Mouse (Mus musculus) stomach, embryonic 14.5 days (tissue): ENCODE measurements at regions not wholly inside any gene's neighbourhood (a gene's known extent, or its start where the extent isn't known, plus 50 kb on each side); places are given as distances from the start of the nearest gene placed in this dataset.

Experiments
- ATAC-seq: fragments of 200-750 bp; cut with Nextera tagmentation; 2 replicates; pipeline ENCODE4 v1.8.0; 2017; ENCODE audit warnings: low read depth, moderate TSS enrichment; ENCODE audit not compliant: insufficient number of reproducible peaks, insufficient read depth, low FRiP score
- H3K27ac ChIP-seq: fragments of 300-500 bp; sonication (generic); 2 replicates; pipeline ENCODE4 v1.5.1; 2014; ENCODE audit warnings: mild to moderate bottlenecking, low read length, moderate library complexity, mixed read lengths
- H3K27me3 ChIP-seq: fragments of 300-500 bp; sonication (generic); 2 replicates; pipeline ENCODE4 v1.6.1; 2014; ENCODE audit warnings: low read length, control low read depth, mixed read lengths; ENCODE audit not compliant: control insufficient read depth, insufficient read depth
- H3K36me3 ChIP-seq: fragments of 300-500 bp; sonication (generic); 2 replicates; pipeline ENCODE4 v1.6.1; 2014; ENCODE audit warnings: mild to moderate bottlenecking, control low read depth, low read length, moderate library complexity, mixed read lengths; ENCODE audit not compliant: control insufficient read depth, insufficient read depth
- H3K4me1 ChIP-seq: fragments of 300-500 bp; sonication (generic); 2 replicates; pipeline ENCODE4 v1.6.1; 2014; ENCODE audit warnings: low read length, control low read depth, mixed read lengths; ENCODE audit not compliant: control insufficient read depth, insufficient read depth
- H3K4me2 ChIP-seq: fragments of 300-500 bp; sonication (generic); replicated peaks from 2 replicates; pipeline ENCODE4 v1.6.1; 2014; ENCODE audit warnings: low read depth, low read length, control low read depth
- H3K4me3 ChIP-seq: fragments of 300-500 bp; sonication (generic); 2 replicates; pipeline ENCODE4 v1.5.1; 2014; ENCODE audit warnings: low read depth, low read length, control low read depth
- H3K9ac ChIP-seq: fragments of 300-500 bp; sonication (generic); replicated peaks from 2 replicates; pipeline ENCODE4 v1.6.1; 2014; ENCODE audit warnings: low read depth, mild to moderate bottlenecking, control low read depth, low read length, moderate library complexity, mixed read lengths
- H3K9me3 ChIP-seq: fragments of 300-500 bp; sonication (generic); 2 replicates; pipeline ENCODE4 v1.6.1; 2016; ENCODE audit warnings: low read depth, low read length, control low read depth; ENCODE audit not compliant: control insufficient read depth
- WGBS: fragments of 180-500 bp; shearing (Covaris S2); extraction: QIAGEN DNeasy Blood & Tissue Kit; methylation state at CpG from one replicate; pipeline ENCODE4 v1.1.7; 2014; 5-methylcytosine and 5-hydroxymethylcytosine counted together

DNA sequence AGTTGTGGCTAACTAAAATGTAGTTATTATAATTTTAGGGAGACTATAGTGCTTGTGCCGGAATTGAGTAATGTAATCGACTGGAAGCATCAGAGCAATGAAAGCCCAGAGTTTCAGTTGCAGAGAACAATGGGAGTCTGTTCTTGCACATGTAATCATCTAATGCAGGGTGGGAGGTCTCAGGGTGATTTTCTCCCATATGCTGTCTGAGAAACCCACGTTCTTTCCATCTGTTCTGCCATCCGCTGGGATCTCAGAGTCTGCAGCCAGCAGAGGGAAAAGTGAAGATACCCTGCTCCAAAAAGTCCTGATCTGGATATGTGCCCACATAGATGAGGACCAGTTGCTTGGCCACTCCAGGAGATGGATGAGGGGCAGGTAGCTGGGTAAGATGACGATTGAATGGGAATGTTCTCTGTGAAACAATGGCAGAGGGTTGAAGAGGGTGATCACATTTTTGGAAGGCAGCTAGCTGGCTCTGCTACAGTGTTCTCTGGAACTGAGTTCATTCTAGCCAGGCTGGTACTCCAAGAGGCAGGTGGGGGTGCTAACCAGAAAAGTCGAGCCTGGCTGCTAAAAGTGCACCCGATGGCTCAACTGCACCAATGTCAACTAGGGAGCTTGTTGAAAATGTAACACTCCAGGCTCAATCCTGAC lies 180.3 kb upstream of the Ghitm start:
- no peak overlapping the region for H3K27ac ChIP-seq
- 74% methylated on average over 7 of the region's 7 CpGs for WGBS
- no peaks in the 10 kb centered on the region for H3K27me3 ChIP-seq
- H3K4me3 ChIP-seq, result no peak overlapping the region
- no peaks in the 10 kb centered on the region for H3K36me3 ChIP-seq
- no peak overlapping the region for H3K9ac ChIP-seq
- no peak for ATAC-seq
- H3K9me3 ChIP-seq, result no peaks in the 10 kb centered on the region
- no peaks in the 10 kb centered on the region for H3K4me1 ChIP-seq
- no peak overlapping the region for H3K4me2 ChIP-seq

- Histone ChIP-seq H3K4me3 (no peak overlapping the region), H3K4me1 (no peaks in the 10 kb centered on the region), H3K36me3 (no peaks in the 10 kb centered on the region), H3K27ac (no peak overlapping the region), H3K27me3 (no peaks in the 10 kb centered on the region), H3K9ac (no peak overlapping the region), H3K9me3 (no peaks in the 10 kb centered on the region), H3K4me2 (no peak overlapping the region)
- ATAC-seq, result no peak
These were observed 178.8 kb upstream of the Ghitm start for GRCm38 (mm10) chr14:37313906-37314305.

- Histone ChIP-seq H3K9ac (no peak overlapping the region), H3K9me3 (no peaks in the 10 kb centered on the region), H3K27ac (no peak overlapping the region), H3K4me1 (no peaks in the 10 kb centered on the region), H3K4me3 (no peak overlapping the region), H3K4me2 (no peak overlapping the region), H3K27me3 (no peaks in the 10 kb centered on the region), H3K36me3 (no peaks in the 10 kb centered on the region)
- ATAC-seq, result no peak
- WGBS, result 76% methylated on average over 3 of the region's 3 CpGs
These were observed 177.8 kb upstream of the Ghitm start for GRCm38 (mm10) chr14:37312887-37313286.

- no peaks in the 10 kb centered on the region for H3K4me1 ChIP-seq
- no peak; the same call in 1 of the 2 replicates for ATAC-seq
- WGBS, result 41% methylated on average over 2 of the region's 2 CpGs
- H3K27me3 ChIP-seq, result no peaks in the 10 kb centered on the region
- no peak overlapping the region for H3K27ac ChIP-seq
- H3K36me3 ChIP-seq, result no peaks in the 10 kb centered on the region
- H3K9ac ChIP-seq, result no peak overlapping the region
- no peak overlapping the region for H3K4me3 ChIP-seq
- H3K9me3 ChIP-seq, result no peaks in the 10 kb centered on the region
- H3K4me2 ChIP-seq, result no peak overlapping the region
These were observed 171.7 kb upstream of the Ghitm start for GRCm38 (mm10) chr14:37306622-37307274.

DNA sequence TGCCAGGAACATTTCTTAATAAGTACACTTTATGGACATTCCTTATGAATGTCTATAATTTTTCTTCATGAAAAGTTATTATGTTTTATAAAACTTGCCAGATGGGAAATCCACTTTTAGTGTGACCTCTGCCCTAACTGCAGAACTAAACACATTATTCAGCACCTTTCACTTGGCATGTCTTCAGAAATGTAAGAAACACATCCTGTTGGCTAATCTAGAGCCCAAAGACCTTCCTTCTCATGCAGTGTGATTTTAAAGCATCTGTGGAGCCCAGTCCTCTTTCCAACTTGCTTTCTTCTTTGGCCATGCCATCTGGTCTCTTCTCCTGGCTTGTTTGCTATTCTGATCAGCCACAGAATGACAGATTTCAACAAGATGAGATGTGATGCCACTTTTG lies 163.6 kb upstream of the Ghitm start:
- H3K4me1 ChIP-seq, result no peaks in the 10 kb centered on the region
- no peaks in the 10 kb centered on the region for H3K9me3 ChIP-seq
- no peaks in the 10 kb centered on the region for H3K36me3 ChIP-seq
- no peak overlapping the region for H3K4me2 ChIP-seq
- no peaks in the 10 kb centered on the region for H3K27me3 ChIP-seq
- no peak for ATAC-seq
- H3K9ac ChIP-seq, result no peak overlapping the region
- no peak overlapping the region for H3K27ac ChIP-seq
- H3K4me3 ChIP-seq, result no peak overlapping the region

GRCm38 (mm10) chr14:37296531-37296930 lies 161.5 kb upstream of the Ghitm start:
- Histone ChIP-seq H3K4me3 (no peak overlapping the region), H3K4me1 (no peaks in the 10 kb centered on the region), H3K4me2 (no peak overlapping the region), H3K27ac (no peak overlapping the region), H3K27me3 (no peaks in the 10 kb centered on the region), H3K36me3 (no peaks in the 10 kb centered on the region), H3K9ac (no peak overlapping the region), H3K9me3 (no peaks in the 10 kb centered on the region)
- WGBS, result 32% methylated on average over 1 of the region's 1 CpGs
- ATAC-seq, result no peak

GRCm38 (mm10) chr14:37292084-37292860 lies 157.2 kb upstream of the Ghitm start:
- Histone ChIP-seq H3K9ac (no peak overlapping the region), H3K4me3 (no peak overlapping the region), H3K4me2 (no peak overlapping the region), H3K36me3 (no peaks in the 10 kb centered on the region), H3K9me3 (no peaks in the 10 kb centered on the region), H3K27ac (no peak overlapping the region), H3K27me3 (no peaks in the 10 kb centered on the region), H3K4me1 (no peaks in the 10 kb centered on the region)
- ATAC-seq, result no peak
- 33% methylated on average over 4 of the region's 4 CpGs for WGBS

DNA sequence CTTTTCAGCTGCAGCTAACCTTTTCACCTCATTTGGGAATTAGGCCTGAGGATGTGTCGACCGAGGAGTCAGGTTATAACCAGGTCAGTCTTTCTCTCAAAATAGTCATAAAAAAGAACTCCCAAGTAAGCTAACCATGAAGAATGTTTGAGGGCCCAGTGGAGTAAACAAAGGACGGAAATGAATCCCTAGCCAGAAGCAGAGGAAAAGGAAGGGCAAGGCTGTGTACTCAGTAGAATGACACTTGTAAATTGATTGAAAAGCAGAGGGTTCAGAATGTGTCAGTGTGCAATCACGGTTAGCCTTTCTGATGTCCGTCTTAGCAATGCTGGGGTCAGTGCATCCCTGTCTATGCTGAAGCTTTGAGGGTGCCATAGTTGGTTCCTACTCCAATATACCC lies 149.3 kb upstream of the Ghitm start:
- WGBS, result 19% methylated on average over 5 of the region's 5 CpGs
- ATAC-seq, result no peak
- H3K27ac ChIP-seq, result no peak overlapping the region

More for the DNA sequence above, 149.3 kb upstream of the Ghitm start:
- H3K4me1 ChIP-seq, result no peaks in the 10 kb centered on the region
- no peaks in the 10 kb centered on the region for H3K27me3 ChIP-seq
- no peak overlapping the region for H3K9ac ChIP-seq
- H3K4me3 ChIP-seq, result no peak overlapping the region
- H3K9me3 ChIP-seq, result no peaks in the 10 kb centered on the region
- no peak overlapping the region for H3K4me2 ChIP-seq
- H3K36me3 ChIP-seq, result no peaks in the 10 kb centered on the region
